Mouse (Mus musculus) kidney, adult 2 months (tissue): ENCODE results near the gene Ptpn1.

Experiments used
- CTCF ChIP-seq: fragments of 200-500 bp; conservative IDR thresholded peaks from 2 replicates; pipeline ENCODE4 v1.5.1; 2011; ENCODE audit warnings: low read depth, mild to moderate bottlenecking, control low read depth, low read length, moderate library complexity, mixed read lengths; ENCODE audit not compliant: insufficient read depth, insufficient read length
- POLR2A ChIP-seq: fragments of 200-500 bp; IDR thresholded peaks from one replicate; pipeline ENCODE4 v1.6.1; 2011; ENCODE audit warnings: low read depth, low read length, control low read depth

DNA sequence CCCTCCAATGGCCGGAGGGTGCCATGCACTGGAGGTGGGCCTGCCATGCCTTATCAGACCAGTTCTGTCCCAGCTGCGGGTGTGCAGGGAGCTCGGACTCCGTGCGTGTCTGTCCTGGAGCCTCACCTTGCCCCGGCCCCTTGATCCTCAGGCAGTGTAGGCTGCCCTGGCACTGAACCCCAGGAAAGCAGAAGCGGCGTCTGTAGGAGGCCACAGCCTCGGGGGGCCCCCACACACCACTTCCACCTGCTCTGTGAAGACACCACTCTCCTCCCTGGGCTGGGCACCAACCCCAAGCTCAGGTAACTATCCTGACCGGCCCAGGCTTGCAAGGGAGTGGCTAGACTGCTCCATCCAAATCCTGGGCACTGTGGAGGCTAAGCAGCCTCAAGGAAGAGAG, 48.5 kb downstream of the Ptpn1 start:
- no peak for TF ChIP-seq CTCF
- no peak for TF ChIP-seq POLR2A
